Mouse (Mus musculus) cerebellum, adult 2 months (tissue): ENCODE results near the gene Trim8.

Experiments used
- CTCF ChIP-seq: fragments of 200-500 bp; IDR thresholded peaks from 2 replicates; pipeline ENCODE4 v1.5.1; 2011; ENCODE audit warnings: low read depth, mild to moderate bottlenecking, control low read depth, low read length, moderate library complexity, borderline replicate concordance; ENCODE audit not compliant: insufficient read depth
- POLR2A ChIP-seq: fragments of 200-500 bp; IDR thresholded peaks from 2 replicates; pipeline ENCODE4 v1.6.1; 2011; ENCODE audit warnings: low read length, control low read depth, borderline replicate concordance; ENCODE audit not compliant: insufficient read depth

GRCm38 (mm10) chr19:46509202-46509601 is 7.7 kb downstream of the Trim8 start:
- TF ChIP-seq CTCF (no peak), POLR2A (no peak)
